Mouse (Mus musculus): Measurements from ENCODE around the gene Shank2.

The Shank2 gene

DNA sequence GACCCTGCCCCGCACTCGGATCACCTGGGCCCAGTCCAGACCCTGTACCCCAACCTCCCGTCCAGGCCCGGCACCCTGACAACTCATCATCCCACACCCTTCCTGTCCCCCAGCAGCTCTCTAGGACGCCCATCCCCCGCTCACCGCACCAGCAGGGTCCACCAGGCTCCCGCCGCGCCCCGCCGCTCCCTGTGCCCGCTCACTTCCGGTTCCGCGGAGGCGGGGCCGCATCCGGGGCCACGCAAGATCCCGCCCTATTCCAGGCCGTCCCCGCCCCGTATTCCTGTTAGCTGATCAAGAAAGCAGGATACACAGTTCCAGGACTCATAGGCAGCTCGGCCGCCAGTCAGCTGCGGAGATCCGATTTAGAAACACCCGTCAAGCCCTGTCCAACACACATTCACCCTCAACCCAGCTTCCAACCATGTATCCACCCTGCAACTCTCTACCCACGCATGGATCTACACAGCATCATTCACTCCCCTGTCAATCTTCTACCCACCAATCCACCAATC, 468.9 kb downstream of the Shank2 start, which contains the start of gene Cttn:
Gene Cttn, minus strand, starts transcription at position 465 of the 515 bp plus-strand sequence.
- peak; percentile 95 for DNase-seq (ENCODE audit: low read depth, low spot score)

DNA sequence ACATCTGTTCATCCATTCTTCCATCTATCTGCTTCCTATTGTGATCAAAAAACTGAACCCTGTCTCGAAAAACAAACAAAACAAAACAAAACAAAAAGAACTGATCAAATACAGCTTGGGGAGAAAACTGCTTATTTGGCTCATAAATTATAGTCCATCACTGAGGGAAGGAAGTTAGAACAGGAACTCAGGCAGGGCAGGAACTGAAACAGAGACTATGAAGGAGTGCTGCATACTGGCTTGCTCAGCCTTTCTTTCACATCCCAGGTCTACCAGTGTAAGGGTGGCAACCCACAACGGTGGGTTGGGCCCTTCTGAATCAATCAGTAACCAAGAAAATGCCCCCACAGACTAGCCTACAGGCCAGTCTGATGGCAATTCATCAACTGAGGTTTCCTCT, 469.4 kb downstream of the Shank2 start:
- no peak for DNase-seq (ENCODE audit: low read depth, low spot score)

DNA sequence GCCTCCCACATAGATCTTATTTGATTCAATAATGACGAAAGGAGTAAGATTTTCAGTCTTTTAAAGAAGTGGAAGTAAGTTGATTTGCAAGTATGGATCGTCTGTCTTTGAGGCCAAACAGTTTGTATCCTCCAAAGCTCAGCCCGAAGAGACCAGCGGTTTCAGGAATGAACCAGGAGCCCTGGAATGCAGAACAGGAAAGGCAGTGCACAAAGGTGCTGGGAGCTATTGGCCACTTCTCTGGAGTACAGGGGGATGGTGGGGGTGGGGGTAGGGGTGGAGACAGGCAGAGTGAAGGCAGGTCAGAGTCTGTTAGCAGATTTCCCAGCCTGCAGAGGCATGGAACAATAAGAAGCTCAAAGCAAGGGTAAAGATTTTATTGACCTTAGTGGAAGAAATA, 471.8 kb downstream of the Shank2 start:
- peak; percentile 75 for DNase-seq (ENCODE audit: low read depth, low spot score)

Data from ZHBTc4 (cell line).